Mouse (Mus musculus): Measurements from ENCODE around the gene Lmntd1. TPM values are rescaled to one million over a fixed set of nuclear protein-coding genes. Genes with fewer than 3 reads are reported as not detected.

The Lmntd1 gene
- total RNA-seq, 1 experiment from 2014 or later, result 0.39 TPM

- no peak for DNase-seq
Measured at GRCm38 (mm10) chr6:145557059-145557992, 56.8 kb downstream of the Lmntd1 start.

- DNase-seq, result no peak
Measured at GRCm38 (mm10) chr6:145553226-145553625, 60.9 kb downstream of the Lmntd1 start.

- DNase-seq, result no peak
Measured at GRCm38 (mm10) chr6:145552817-145553216, 61.3 kb downstream of the Lmntd1 start.

GRCm38 (mm10) chr6:145550993-145551392, 63.1 kb downstream of the Lmntd1 start:
- DNase-seq, result no peak

- DNase-seq, result no peak
Measured at GRCm38 (mm10) chr6:145545927-145546641, 68.0 kb downstream of the Lmntd1 start.

GRCm38 (mm10) chr6:145544838-145545237, 69.3 kb downstream of the Lmntd1 start:
- DNase-seq, result no peak

- DNase-seq, result no peak
Measured at GRCm38 (mm10) chr6:145544304-145544703, 69.8 kb downstream of the Lmntd1 start.

- DNase-seq, result no peak
Measured at GRCm38 (mm10) chr6:145539568-145539859, 74.6 kb downstream of the Lmntd1 start.

- DNase-seq, result no peak
Measured at GRCm38 (mm10) chr6:145538787-145539567, 75.1 kb downstream of the Lmntd1 start.

- no peak for DNase-seq
Measured at GRCm38 (mm10) chr6:145530464-145530863, 83.7 kb downstream of the Lmntd1 start.

GRCm38 (mm10) chr6:145523337-145523736, 90.8 kb downstream of the Lmntd1 start:
- no peak for DNase-seq

GRCm38 (mm10) chr6:145522617-145523016, 91.5 kb downstream of the Lmntd1 start:
- no peak for DNase-seq

GRCm38 (mm10) chr6:145517002-145517401, 97.1 kb downstream of the Lmntd1 start:
- no peak for DNase-seq

GRCm38 (mm10) chr6:145515859-145516581, 98.1 kb downstream of the Lmntd1 start:
- no peak for DNase-seq

GRCm38 (mm10) chr6:145511265-145511664, 102.9 kb downstream of the Lmntd1 start:
- no peak for DNase-seq

GRCm38 (mm10) chr6:145508828-145509227, 105.3 kb downstream of the Lmntd1 start:
- no peak for DNase-seq

GRCm38 (mm10) chr6:145501751-145502150, 112.4 kb downstream of the Lmntd1 start:
- no peak for DNase-seq

- no peak for DNase-seq
Measured at GRCm38 (mm10) chr6:145499574-145500546, 114.3 kb downstream of the Lmntd1 start.

GRCm38 (mm10) chr6:145495731-145496130, 118.4 kb downstream of the Lmntd1 start:
- DNase-seq, result no peak

- DNase-seq, result no peak
Measured at GRCm38 (mm10) chr6:145488251-145488650, 125.9 kb downstream of the Lmntd1 start.

Data from adrenal gland, postnatal 25 days (tissue).